Mouse (Mus musculus): ENCODE results near the gene Matn4. TPM values are rescaled to one million over a fixed set of nuclear protein-coding genes. Genes with fewer than 3 reads are reported as not detected.

Gene Matn4
- total and polyA plus RNA-seq, 2 experiments from 2014 or later = 1.9 TPM

- no peak for TF ChIP-seq CTCF (IDR thresholded peaks at IDR 0.05)
- DNase-seq (ENCODE audit: low spot score) (no peak), ATAC-seq (ENCODE audit: low FRiP score) (no peak)
- Histone ChIP-seq H3K9me3 (ENCODE audit: low read length) (no peaks in the 10 kb centered on the region), H3K36me3 (ENCODE audit: insufficient read depth, low read length) (no peaks in the 10 kb centered on the region), H3K27ac (ENCODE audit: low read depth, low read length) (no peak overlapping the region), H3K4me2 (ENCODE audit: low read depth, low read length, poor library complexity, severe bottlenecking) (no peak overlapping the region), H3K4me3 (ENCODE audit: low read depth, low read length) (no peak overlapping the region), H3K9ac (replicated peaks; ENCODE audit: low read length, poor library complexity, severe bottlenecking) (no peak overlapping the region), H3K27me3 (ENCODE audit: insufficient read depth, low read length) (no peaks in the 10 kb centered on the region), H3K4me1 (ENCODE audit: insufficient read depth, low read length) (no peaks in the 10 kb centered on the region)
- 53% methylated on average over 15 of the region's 15 CpGs for WGBS
Measured at GRCm38 (mm10) chr2:164429881-164430615, 25.1 kb upstream of the Matn4 start.

- no peak for TF ChIP-seq CTCF (IDR thresholded peaks at IDR 0.05)
- Histone ChIP-seq H3K36me3 (ENCODE audit: insufficient read depth, low read length) (no peaks in the 10 kb centered on the region), H3K27ac (ENCODE audit: low read depth, low read length) (no peak overlapping the region), H3K9me3 (ENCODE audit: low read length) (no peaks in the 10 kb centered on the region), H3K4me3 (ENCODE audit: low read depth, low read length) (no peak overlapping the region), H3K4me2 (ENCODE audit: low read depth, low read length, poor library complexity, severe bottlenecking) (no peak overlapping the region), H3K27me3 (ENCODE audit: insufficient read depth, low read length) (no peaks in the 10 kb centered on the region), H3K9ac (replicated peaks; ENCODE audit: low read length, poor library complexity, severe bottlenecking) (no peak overlapping the region), H3K4me1 (ENCODE audit: insufficient read depth, low read length) (no peaks in the 10 kb centered on the region)
- 42% methylated on average over 5 of the region's 5 CpGs for WGBS
- ATAC-seq (ENCODE audit: low FRiP score) (no peak), DNase-seq (ENCODE audit: low spot score) (no peak)
Measured at GRCm38 (mm10) chr2:164428451-164428850, 23.5 kb upstream of the Matn4 start.

GRCm38 (mm10) chr2:164426952-164427351 is 22.0 kb upstream of the Matn4 start:
- H3K4me1 ChIP-seq (ENCODE audit: insufficient read depth, low read length) = no peaks in the 10 kb centered on the region

GRCm38 (mm10) chr2:164426121-164426520 is 21.2 kb upstream of the Matn4 start:
- no peaks in the 10 kb centered on the region for H3K9me3 ChIP-seq (ENCODE audit: low read length)
- TF ChIP-seq CTCF (IDR thresholded peaks at IDR 0.05) = no peak
- no peak overlapping the region for H3K27ac ChIP-seq (ENCODE audit: low read depth, low read length)
- H3K4me2 ChIP-seq (ENCODE audit: low read depth, low read length, poor library complexity, severe bottlenecking) = no peak overlapping the region
- no peak overlapping the region for H3K4me3 ChIP-seq (ENCODE audit: low read depth, low read length)
- no peaks in the 10 kb centered on the region for H3K36me3 ChIP-seq (ENCODE audit: insufficient read depth, low read length)
- ATAC-seq (ENCODE audit: low FRiP score) (no peak), DNase-seq (ENCODE audit: low spot score) (no peak)
- no peaks in the 10 kb centered on the region for H3K27me3 ChIP-seq (ENCODE audit: insufficient read depth, low read length)
- H3K9ac ChIP-seq (replicated peaks; ENCODE audit: low read length, poor library complexity, severe bottlenecking) = no peak overlapping the region
- WGBS = 36% methylated on average over 12 of the region's 12 CpGs
- H3K4me1 ChIP-seq (ENCODE audit: insufficient read depth, low read length) = no peaks in the 10 kb centered on the region

More at GRCm38 (mm10) chr2:164426952-164427351, 22.0 kb upstream of the Matn4 start:
- no peaks in the 10 kb centered on the region for H3K9me3 ChIP-seq (ENCODE audit: low read length)
- DNase-seq (ENCODE audit: low spot score) = no peak
- H3K4me2 ChIP-seq (ENCODE audit: low read depth, low read length, poor library complexity, severe bottlenecking) = no peak overlapping the region
- H3K27ac ChIP-seq (ENCODE audit: low read depth, low read length) = no peak overlapping the region
- no peak overlapping the region for H3K4me3 ChIP-seq (ENCODE audit: low read depth, low read length)
- no peak overlapping the region for H3K9ac ChIP-seq (replicated peaks; ENCODE audit: low read length, poor library complexity, severe bottlenecking)
- 81% methylated on average over 5 of the region's 5 CpGs for WGBS
- H3K36me3 ChIP-seq (ENCODE audit: insufficient read depth, low read length) = no peaks in the 10 kb centered on the region
- ATAC-seq (ENCODE audit: low FRiP score) = no peak
- TF ChIP-seq CTCF (IDR thresholded peaks at IDR 0.05) = no peak
- no peaks in the 10 kb centered on the region for H3K27me3 ChIP-seq (ENCODE audit: insufficient read depth, low read length)

- no peak overlapping the region for H3K4me3 ChIP-seq (ENCODE audit: low read depth, low read length)
- H3K9ac ChIP-seq (replicated peaks; ENCODE audit: low read length, poor library complexity, severe bottlenecking) = no peak overlapping the region
- WGBS = 92% methylated on average over 5 of the region's 5 CpGs
- TF ChIP-seq CTCF (IDR thresholded peaks at IDR 0.05) = no peak
- H3K36me3 ChIP-seq (ENCODE audit: insufficient read depth, low read length) = no peaks in the 10 kb centered on the region
- H3K4me2 ChIP-seq (ENCODE audit: low read depth, low read length, poor library complexity, severe bottlenecking) = no peak overlapping the region
- no peaks in the 10 kb centered on the region for H3K9me3 ChIP-seq (ENCODE audit: low read length)
- H3K27me3 ChIP-seq (ENCODE audit: insufficient read depth, low read length) = no peaks in the 10 kb centered on the region
- H3K4me1 ChIP-seq (ENCODE audit: insufficient read depth, low read length) = no peaks in the 10 kb centered on the region
- ATAC-seq (ENCODE audit: low FRiP score) (no peak), DNase-seq (ENCODE audit: low spot score) (no peak)
- no peak overlapping the region for H3K27ac ChIP-seq (ENCODE audit: low read depth, low read length)
Measured at GRCm38 (mm10) chr2:164425401-164425800, 20.4 kb upstream of the Matn4 start.

- TF ChIP-seq CTCF (IDR thresholded peaks at IDR 0.05) = no peak
- no peak overlapping the region for H3K27ac ChIP-seq (ENCODE audit: low read depth, low read length)
- H3K4me3 ChIP-seq (ENCODE audit: low read depth, low read length) = no peak overlapping the region
- H3K4me2 ChIP-seq (ENCODE audit: low read depth, low read length, poor library complexity, severe bottlenecking) = no peak overlapping the region
- H3K9ac ChIP-seq (replicated peaks; ENCODE audit: low read length, poor library complexity, severe bottlenecking) = no peak overlapping the region
- no peaks in the 10 kb centered on the region for H3K4me1 ChIP-seq (ENCODE audit: insufficient read depth, low read length)
- no peak for ATAC-seq (ENCODE audit: low FRiP score)
- no peaks in the 10 kb centered on the region for H3K9me3 ChIP-seq (ENCODE audit: low read length)
- H3K36me3 ChIP-seq (ENCODE audit: insufficient read depth, low read length) = no peaks in the 10 kb centered on the region
- no peak for DNase-seq (ENCODE audit: low spot score)
- no peaks in the 10 kb centered on the region for H3K27me3 ChIP-seq (ENCODE audit: insufficient read depth, low read length)
- 87% methylated on average over 8 of the region's 8 CpGs for WGBS
Measured at GRCm38 (mm10) chr2:164424406-164424805, 19.4 kb upstream of the Matn4 start.

All from midbrain, postnatal 0 days (tissue).